Mouse (Mus musculus) testis, adult 2 months (tissue): ENCODE measurements around the gene Acsl5.

Experiments
- CTCF ChIP-seq: fragments of 200-500 bp; IDR thresholded peaks from 2 replicates; pipeline ENCODE4 v1.5.1; 2012; ENCODE audit warnings: low read depth, mild to moderate bottlenecking, inconsistent platforms, low read length, moderate library complexity; ENCODE audit not compliant: control insufficient read depth, insufficient read depth, insufficient replicate concordance
- POLR2A ChIP-seq: fragments of 200-500 bp; IDR thresholded peaks from 2 replicates; pipeline ENCODE4 v1.6.1; 2012; ENCODE audit warnings: low read depth, mild to moderate bottlenecking, inconsistent platforms, low read length, moderate library complexity; ENCODE audit not compliant: control insufficient read depth

- TF ChIP-seq POLR2A, result no peak
- TF ChIP-seq CTCF, result no peak
Observed at GRCm38 (mm10) chr19:55247563-55247962, 4.2 kb upstream of the Acsl5 start.
